Mouse (Mus musculus): ENCODE results near the gene Fgfr2. TPM values are rescaled to one million over a fixed set of nuclear protein-coding genes. Genes with fewer than 3 reads are reported as not detected.

Gene Fgfr2
- polyA plus RNA-seq, 1 experiment from 2014 or later = 11.2 TPM

DNA sequence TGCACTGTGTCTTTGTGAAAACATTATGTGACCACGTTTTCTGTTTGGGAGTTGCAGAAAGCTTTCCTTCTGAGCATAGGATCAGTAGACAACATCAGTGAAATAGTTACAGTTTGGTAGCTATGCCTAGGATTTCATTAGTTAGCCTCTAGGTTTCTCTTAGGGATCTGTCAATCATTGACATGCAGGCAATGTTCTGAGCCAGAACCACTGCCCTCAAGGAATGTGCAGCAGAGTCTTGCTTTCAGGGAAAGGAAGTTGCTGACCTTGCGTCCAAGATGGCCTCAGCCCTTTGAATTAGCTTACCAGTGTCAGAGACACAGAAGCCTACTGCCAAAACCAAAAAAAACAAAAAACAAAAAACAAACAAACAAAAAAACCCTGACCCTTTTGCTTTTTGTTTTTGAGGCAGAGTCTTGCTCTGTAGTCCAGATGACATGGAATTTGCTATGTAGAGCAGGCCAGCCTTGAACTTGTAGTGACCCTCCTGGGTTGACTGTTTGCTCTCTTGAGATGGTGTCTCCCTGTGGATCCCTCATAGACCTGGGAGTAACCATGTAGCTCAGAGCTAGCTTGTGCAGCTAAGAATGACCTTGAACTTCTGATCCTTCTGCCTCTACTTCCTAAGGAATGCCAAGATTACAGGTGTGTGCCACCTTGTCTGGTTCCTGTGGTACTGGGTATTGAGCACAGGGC, 247.6 kb downstream of the Fgfr2 start:
- ATAC-seq = no peak
- H3K9ac ChIP-seq (replicated peaks) = no peak overlapping the region
- no peaks in the 10 kb centered on the region for H3K4me1 ChIP-seq (ENCODE audit: insufficient read depth)
- H3K27me3 ChIP-seq (ENCODE audit: insufficient read depth, low read length) = no peaks in the 10 kb centered on the region
- no peak for DNase-seq
- no peak overlapping the region for H3K4me3 ChIP-seq (ENCODE audit: low read depth, low read length)
- WGBS (ENCODE audit: insufficient replicate concordance) = 87% methylated on average over 2 of the region's 2 CpGs
- H3K9me3 ChIP-seq (ENCODE audit: low read length) = no peaks in the 10 kb centered on the region
- no peak overlapping the region for H3K4me2 ChIP-seq (ENCODE audit: low read depth, low read length)
- H3K27ac ChIP-seq (ENCODE audit: low read depth) = no peak overlapping the region
- H3K36me3 ChIP-seq (replicated peaks; ENCODE audit: insufficient read depth, low read length) = peaks cover 80% of the 10 kb centered on the region
- TF ChIP-seq EP300 (IDR thresholded peaks at IDR 0.05; ENCODE audit: low read depth) (no peak), CTCF (IDR thresholded peaks at IDR 0.05; ENCODE audit: low read depth) (no peak)

DNA sequence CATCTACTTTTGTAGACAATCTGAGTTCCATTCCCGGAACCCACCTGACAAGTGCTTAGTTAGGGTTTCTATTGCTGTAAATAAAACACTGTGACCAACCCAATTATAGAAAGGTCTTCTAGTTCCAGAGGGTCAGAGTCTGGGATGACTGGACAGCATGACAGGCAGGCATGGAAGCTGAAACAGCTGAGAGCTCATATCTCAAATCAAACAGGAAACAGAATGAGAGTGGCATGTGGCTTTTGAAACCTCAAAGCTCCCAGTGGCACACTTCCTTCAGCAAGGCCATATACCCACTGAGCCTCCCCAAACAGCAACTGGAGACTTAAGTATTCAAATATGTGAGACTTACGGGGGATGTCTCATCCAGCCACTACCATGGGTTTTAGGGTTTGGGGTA, 250.1 kb downstream of the Fgfr2 start:
- TF ChIP-seq CTCF (IDR thresholded peaks at IDR 0.05; ENCODE audit: low read depth) (no peak), EP300 (IDR thresholded peaks at IDR 0.05; ENCODE audit: low read depth) (0 out of 2 replicates have a peak, but pooled peaks have one; percentile 17)
- no peak overlapping the region for H3K4me3 ChIP-seq (ENCODE audit: low read depth, low read length)
- WGBS (ENCODE audit: insufficient replicate concordance) = 61% methylated on average over 2 of the region's 2 CpGs

GRCm38 (mm10) chr7:132866316-132866715, 256.8 kb downstream of the Fgfr2 start:
- Histone ChIP-seq H3K9ac (replicated peaks) (no peak overlapping the region), H3K4me3 (ENCODE audit: low read depth, low read length) (no peak overlapping the region), H3K27me3 (ENCODE audit: insufficient read depth, low read length) (no peaks in the 10 kb centered on the region), H3K27ac (ENCODE audit: low read depth) (no peak overlapping the region), H3K36me3 (replicated peaks; ENCODE audit: insufficient read depth, low read length) (peaks cover 48% of the 10 kb centered on the region), H3K9me3 (ENCODE audit: low read length) (no peaks in the 10 kb centered on the region), H3K4me2 (ENCODE audit: low read depth, low read length) (no peak overlapping the region), H3K4me1 (ENCODE audit: insufficient read depth) (peaks cover 6% of the 10 kb centered on the region; the same call in 1 of the 2 replicates)
- peak; percentile 25; the same call in 1 of the 2 replicates for ATAC-seq
- TF ChIP-seq EP300 (IDR thresholded peaks at IDR 0.05; ENCODE audit: low read depth) = no peak
- no peak for TF ChIP-seq CTCF (IDR thresholded peaks at IDR 0.05; ENCODE audit: low read depth)
- WGBS (ENCODE audit: insufficient replicate concordance) = 42% methylated on average over 9 of the region's 9 CpGs
- DNase-seq = no peak

More for the DNA sequence above, 250.1 kb downstream of the Fgfr2 start:
- ATAC-seq (no peak), DNase-seq (no peak)
- Histone ChIP-seq H3K27me3 (ENCODE audit: insufficient read depth, low read length) (no peaks in the 10 kb centered on the region), H3K4me2 (ENCODE audit: low read depth, low read length) (no peak overlapping the region), H3K36me3 (replicated peaks; ENCODE audit: insufficient read depth, low read length) (peaks cover 76% of the 10 kb centered on the region), H3K9ac (replicated peaks) (no peak overlapping the region), H3K27ac (ENCODE audit: low read depth) (no peak overlapping the region), H3K9me3 (ENCODE audit: low read length) (no peaks in the 10 kb centered on the region), H3K4me1 (ENCODE audit: insufficient read depth) (no peaks in the 10 kb centered on the region)

DNA sequence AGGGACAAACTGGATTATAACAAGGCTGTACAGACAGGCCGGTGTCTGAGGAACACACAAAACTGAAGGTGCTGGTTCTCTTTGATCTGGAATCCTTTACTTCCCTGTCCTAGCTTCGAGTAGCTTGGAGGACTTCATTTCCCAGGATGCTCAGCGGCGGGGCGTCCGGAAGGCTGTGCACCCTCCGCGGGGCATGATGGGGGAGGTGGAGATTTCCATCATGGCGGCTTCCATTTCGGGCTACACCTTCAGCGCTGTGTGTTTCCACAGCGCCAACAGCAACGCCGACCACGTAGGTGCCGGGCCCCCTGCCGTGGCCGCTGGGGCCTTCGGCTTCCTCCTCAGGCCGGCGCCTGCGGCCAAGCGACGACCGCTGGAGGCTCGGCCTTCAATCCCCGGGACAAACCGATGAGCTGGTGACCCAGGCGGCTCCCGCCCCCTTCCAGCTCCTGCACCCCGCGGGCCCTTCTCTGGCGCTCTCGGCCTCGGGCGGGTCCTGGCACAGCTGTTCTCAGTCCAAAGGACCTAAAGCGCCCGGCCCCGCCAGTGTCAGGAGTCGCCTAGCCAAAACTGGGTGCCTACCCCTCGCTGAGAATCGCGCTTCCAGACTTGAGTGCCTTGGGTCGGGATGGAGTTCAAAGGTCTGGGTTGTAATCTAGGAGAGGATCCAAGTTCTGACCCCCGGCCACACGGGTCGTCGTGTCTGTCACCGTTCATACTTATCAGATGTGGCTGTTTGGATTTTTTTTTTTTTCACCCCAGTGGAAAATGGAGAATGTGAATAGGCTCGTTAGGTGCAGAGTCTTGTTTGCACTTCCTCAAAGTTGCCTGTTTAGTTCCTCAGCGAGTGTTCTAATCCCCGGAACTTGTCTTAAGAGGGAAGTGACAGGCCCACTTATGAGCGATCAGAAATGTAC, 263.9 kb downstream of the Fgfr2 start, which contains the start of gene Abraxas2:
Gene Abraxas2, plus strand, starts transcription at position 184 of the 917 bp plus-strand sequence.
- under 1% methylated on average over 53 of the region's 53 CpGs for WGBS (ENCODE audit: insufficient replicate concordance)
- ATAC-seq (peak; percentile 96), DNase-seq (peak; percentile 94)
- Histone ChIP-seq H3K9me3 (ENCODE audit: low read length) (no peaks in the 10 kb centered on the region), H3K36me3 (replicated peaks; ENCODE audit: insufficient read depth, low read length) (peaks cover 2% of the 10 kb centered on the region; the same call in 1 of the 2 replicates), H3K4me2 (ENCODE audit: low read depth, low read length) (peak within 1 kb of the TSS; percentile 82), H3K27ac (ENCODE audit: low read depth) (peak within 1 kb of the TSS; percentile 93), H3K27me3 (ENCODE audit: insufficient read depth, low read length) (no peaks in the 10 kb centered on the region), H3K4me1 (ENCODE audit: insufficient read depth) (peaks cover 13% of the 10 kb centered on the region; the same call in 1 of the 2 replicates), H3K4me3 (ENCODE audit: low read depth, low read length) (peak within 1 kb of the TSS; percentile 93), H3K9ac (replicated peaks) (peak within 1 kb of the TSS; percentile 90)
- TF ChIP-seq EP300 (IDR thresholded peaks at IDR 0.05; ENCODE audit: low read depth) (no peak), CTCF (IDR thresholded peaks at IDR 0.05; ENCODE audit: low read depth) (no peak)

DNA sequence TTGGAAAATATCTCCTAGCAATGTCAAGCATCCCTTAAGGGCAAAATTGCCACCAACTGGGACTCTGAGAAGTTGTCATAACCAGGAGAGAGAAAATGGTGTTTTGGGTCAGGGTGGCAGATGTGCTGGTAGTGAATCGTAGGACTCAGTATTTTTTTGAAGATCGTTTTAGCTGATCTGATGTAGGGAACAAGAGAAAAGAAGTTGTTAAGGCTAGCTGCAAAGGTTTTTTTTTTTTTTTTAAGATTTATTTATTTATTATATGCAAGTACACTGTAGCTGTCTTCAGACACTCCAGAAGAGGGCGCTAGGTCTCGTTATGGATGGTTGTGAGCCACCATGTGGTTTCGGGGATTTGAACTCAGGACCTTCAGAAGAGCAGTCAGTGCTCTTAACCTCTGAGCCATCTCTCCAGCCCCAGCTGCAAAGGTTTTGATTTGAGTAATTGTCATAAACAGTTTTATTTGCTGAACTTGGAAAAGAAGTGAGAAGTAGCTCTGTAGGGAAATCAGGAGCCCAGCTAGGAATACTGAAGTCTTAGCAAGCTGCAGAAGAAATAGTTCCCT, 265.0 kb downstream of the Fgfr2 start:
- H3K4me1 ChIP-seq (ENCODE audit: insufficient read depth) = peaks cover 13% of the 10 kb centered on the region; the same call in 1 of the 2 replicates
- no peak for TF ChIP-seq EP300 (IDR thresholded peaks at IDR 0.05; ENCODE audit: low read depth)
- TF ChIP-seq CTCF (IDR thresholded peaks at IDR 0.05; ENCODE audit: low read depth) = no peak
- no peak for DNase-seq
- no peaks in the 10 kb centered on the region for H3K9me3 ChIP-seq (ENCODE audit: low read length)
- peaks cover 2% of the 10 kb centered on the region; the same call in 1 of the 2 replicates for H3K36me3 ChIP-seq (replicated peaks; ENCODE audit: insufficient read depth, low read length)
- no peak for ATAC-seq
- 67% methylated on average over 5 of the region's 5 CpGs for WGBS (ENCODE audit: insufficient replicate concordance)
- H3K4me3 ChIP-seq (ENCODE audit: low read depth, low read length) = no peak overlapping the region
- no peak overlapping the region for H3K9ac ChIP-seq (replicated peaks)
- no peak overlapping the region for H3K4me2 ChIP-seq (ENCODE audit: low read depth, low read length)
- H3K27me3 ChIP-seq (ENCODE audit: insufficient read depth, low read length) = no peaks in the 10 kb centered on the region
- no peak overlapping the region for H3K27ac ChIP-seq (ENCODE audit: low read depth)

Data from liver, postnatal 0 days (tissue).